Mouse (Mus musculus) right cerebral cortex, adult 18-20 months (tissue): ENCODE results near the gene 1700020N15Rik.
"Not testable (repeated sequence)": the region's sequence is repeated elsewhere in the genome, so short reads cannot be mapped to it uniquely, and the experiment has no call there.

Source experiments
- DNase-seq: peaks from one replicate; pipeline ENCODE4 v3.0.0; 2022; ENCODE audit warnings: mixed read lengths

1700020N15Rik gene

GRCm38 (mm10) chrX:69945000-69945399 lies at the start of gene 1700020N15Rik:
Gene 1700020N15Rik, plus strand, starts transcription at chrX:69945300.
- DNase-seq = not testable (repeated sequence)

- DNase-seq = no peak
These were observed 31.9 kb downstream of the 1700020N15Rik start for GRCm38 (mm10) chrX:69976790-69977579.
